Mouse (Mus musculus) heart, postnatal 0 days (tissue): ENCODE results near the gene Gm10392.

Experiments used
- CTCF ChIP-seq: IDR thresholded peaks from 2 replicates; pipeline ENCODE4 v1.5.1; 2016; ENCODE audit warnings: antibody characterized with exemption, control low read depth, low read depth
- EP300 ChIP-seq: IDR thresholded peaks from 2 replicates; pipeline ENCODE4 v1.6.1; 2016; ENCODE audit warnings: antibody characterized with exemption, low read depth

DNA sequence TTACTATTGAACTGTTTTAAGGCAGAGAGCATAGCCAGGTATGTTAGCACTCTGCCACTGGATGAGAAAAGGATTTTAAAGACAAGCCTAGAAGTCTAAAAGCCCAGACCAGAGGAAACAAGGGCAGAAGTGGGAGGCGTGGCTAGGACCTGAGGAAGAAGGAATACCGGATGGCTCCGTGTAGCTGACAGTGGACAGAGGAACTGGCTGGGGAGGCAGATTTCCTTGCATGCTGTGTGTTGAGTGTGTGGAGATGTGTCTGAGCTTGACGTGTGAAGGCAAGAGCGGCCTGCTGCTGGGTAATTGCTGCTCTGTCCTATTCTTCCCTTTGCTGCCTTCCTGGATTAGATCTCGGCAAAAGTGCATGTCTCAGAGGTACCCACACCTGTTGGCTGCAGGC lies 16.5 kb downstream of the Gm10392 start:
- TF ChIP-seq EP300, result no peak
- no peak for TF ChIP-seq CTCF
